In genomic region chr17:80652740-80653139, GRCm38 (mm10) we compare ENCODE assay signal across 22 mouse cellular contexts.
A peak's percentile ranks its signal among the peaks of the same experiment; 100 is the strongest.
DNase-seq lines count a peak whose midpoint lies in the region; ATAC-seq and TF ChIP-seq lines count a peak whose summit lies in the region.
"Had no signal": no experiment of that assay in that cellular context is flagged by ENCODE, and none has a peak within 500 bp of the region (broad histone marks: within the 10 kb centered on the region; RNA-seq: fewer than 3 reads in every experiment).

No protein-coding gene starts in this region.

- no peaks in the 10 kb centered on the region for H3K27me3 ChIP-seq in midbrain, embryonic 13.5 days
- no peaks in the 10 kb centered on the region for H3K27me3 ChIP-seq in midbrain, postnatal 0 days (ENCODE audit: insufficient read depth, low read length)
- H3K27me3 ChIP-seq in forebrain, embryonic 11.5 days (ENCODE audit: control insufficient read depth, insufficient read depth, low read length): no peaks in the 10 kb centered on the region
- H3K27me3 ChIP-seq: hindbrain, embryonic 12.5 days; neural tube, embryonic 13.5 days had no signal

- no peak overlapping the region for H3K4me3 ChIP-seq in midbrain, embryonic 13.5 days (replicated peaks)
- H3K4me3 ChIP-seq in midbrain, postnatal 0 days (ENCODE audit: low read depth, low read length): no peak overlapping the region
- no peak overlapping the region for H3K4me3 ChIP-seq in left cerebral cortex, adult 2 months
- H3K4me3 ChIP-seq in forebrain, embryonic 11.5 days (ENCODE audit: low read depth, low read length): no peak overlapping the region
- H3K4me3 ChIP-seq: heart, adult 2 months; hindbrain, embryonic 12.5 days; myocyte; neural tube, embryonic 13.5 days had no signal

- no peak for DNase-seq in midbrain, postnatal 0 days (ENCODE audit: low spot score)
- DNase-seq in ZHBTc4 (ENCODE audit: low read depth, low spot score) (peak; percentile 25), liver (no peak)
- peak; percentile 23 to 32 for DNase-seq in adrenal gland, postnatal 36 days
- DNase-seq in left cerebral cortex, adult 2 months (ENCODE audit: extremely low spot score in 1 of 2, low spot score in 2 of 2): no peak
- DNase-seq in forebrain, embryonic 11.5 days (ENCODE audit: low spot score): no peak
- DNase-seq: cerebellum, adult 9-10 months; forebrain, postnatal 0 days; gastrocnemius, postnatal 36 days; heart, adult 2 months; kidney, adult 11 months; left cerebral cortex, postnatal 4 days; liver, postnatal 0 days; right cerebral cortex, postnatal 4 days; thymus, postnatal 14 days had no signal

- intact Hi-C loops in left cerebral cortex, adult 2 months (cut with DNase I): no loop called here

- no peak overlapping the region for H3K4me2 ChIP-seq in midbrain, embryonic 13.5 days (replicated peaks)
- no peak overlapping the region for H3K4me2 ChIP-seq in midbrain, postnatal 0 days (ENCODE audit: low read depth, low read length, poor library complexity, severe bottlenecking)
- no peak overlapping the region for H3K4me2 ChIP-seq in forebrain, embryonic 11.5 days (ENCODE audit: low read depth, low read length, severe bottlenecking)
- H3K4me2 ChIP-seq: hindbrain, embryonic 12.5 days; liver, embryonic 11.5 days; neural tube, embryonic 13.5 days had no signal

- H3K36me3 ChIP-seq in midbrain, embryonic 13.5 days: peaks cover 39% of the 10 kb centered on the region
- peaks cover 25% of the 10 kb centered on the region for H3K36me3 ChIP-seq in midbrain, postnatal 0 days (ENCODE audit: insufficient read depth, low read length)
- no peaks in the 10 kb centered on the region for H3K36me3 ChIP-seq in forebrain, embryonic 11.5 days (ENCODE audit: control insufficient read depth, insufficient read depth, low read length)

- WGBS in midbrain, embryonic 13.5 days: 66% methylated on average over 6 of the region's 6 CpGs
- WGBS in midbrain, postnatal 0 days: 51% methylated on average over 6 of the region's 6 CpGs
- 80% methylated on average over 6 of the region's 6 CpGs for WGBS in forebrain, embryonic 11.5 days

- peak; percentile 56; the same call in 1 of the 2 replicates for ATAC-seq in midbrain, embryonic 13.5 days
- ATAC-seq in midbrain, postnatal 0 days (ENCODE audit: low FRiP score): no peak
- no peak for ATAC-seq in forebrain, embryonic 11.5 days (replicated peaks; ENCODE audit: low FRiP score)
- ATAC-seq: forebrain, postnatal 0 days; liver, postnatal 0 days; lung, postnatal 0 days had no signal

- H3K9me3 ChIP-seq in midbrain, embryonic 13.5 days: no peaks in the 10 kb centered on the region
- H3K9me3 ChIP-seq in midbrain, postnatal 0 days (ENCODE audit: low read length): no peaks in the 10 kb centered on the region
- no peaks in the 10 kb centered on the region for H3K9me3 ChIP-seq in forebrain, embryonic 11.5 days (ENCODE audit: control insufficient read depth, low read length)
- H3K9me3 ChIP-seq: hindbrain, embryonic 12.5 days; neural tube, embryonic 13.5 days had no signal

- no peak for TF ChIP-seq CTCF in midbrain, postnatal 0 days (IDR thresholded peaks at IDR 0.05)
- no peak for TF ChIP-seq CTCF in left cerebral cortex, adult 2 months (IDR thresholded peaks at IDR 0.05)

- no peak overlapping the region for H3K27ac ChIP-seq in midbrain, embryonic 13.5 days
- H3K27ac ChIP-seq in midbrain, postnatal 0 days (ENCODE audit: low read depth, low read length): no peak overlapping the region
- H3K27ac ChIP-seq in left cerebral cortex, adult 2 months: no peak overlapping the region
- no peak overlapping the region for H3K27ac ChIP-seq in forebrain, embryonic 11.5 days (ENCODE audit: low read depth, low read length)
- H3K27ac ChIP-seq: heart, adult 2 months; hindbrain, embryonic 12.5 days; macrophage; neural tube, embryonic 13.5 days had no signal

- H3K4me1 ChIP-seq in midbrain, embryonic 13.5 days (replicated peaks): no peaks in the 10 kb centered on the region
- H3K4me1 ChIP-seq in midbrain, postnatal 0 days (ENCODE audit: insufficient read depth, low read length): no peaks in the 10 kb centered on the region
- H3K4me1 ChIP-seq in forebrain, embryonic 11.5 days (replicated peaks; ENCODE audit: control insufficient read depth, insufficient read depth, low read length): no peaks in the 10 kb centered on the region
- H3K4me1 ChIP-seq: hindbrain, embryonic 12.5 days; neural tube, embryonic 13.5 days had no signal

- H3K9ac ChIP-seq in midbrain, embryonic 13.5 days (replicated peaks): no peak overlapping the region
- no peak overlapping the region for H3K9ac ChIP-seq in midbrain, postnatal 0 days (replicated peaks; ENCODE audit: low read length, poor library complexity, severe bottlenecking)
- no peak overlapping the region for H3K9ac ChIP-seq in forebrain, embryonic 11.5 days (ENCODE audit: low read length)
- H3K9ac ChIP-seq: forebrain, postnatal 0 days; hindbrain, embryonic 12.5 days; liver, postnatal 0 days; neural tube, embryonic 13.5 days had no signal

Comparison
In these comparisons a context has a peak if more than half of its experiments do, and no peak if none do; other contexts are left out.
1. DNase-seq: peak in ZHBTc4 (single experiment) and adrenal gland, postnatal 36 days (2 of 2); none in midbrain, postnatal 0 days (single experiment), left cerebral cortex, adult 2 months (0 of 2), forebrain, embryonic 11.5 days (single experiment) and liver (single experiment).